Mouse (Mus musculus): ENCODE measurements around the gene Olfr160.

GRCm38 (mm10) chr9:37762541-37762940 lies 46.5 kb upstream of the Olfr160 start:
- TF ChIP-seq MYOG (IDR thresholded peaks at IDR 0.05; ENCODE audit: control insufficient read depth in 1 of 3, insufficient read depth in 1 of 3, insufficient read length in 2 of 3, low read depth in 2 of 3) (no peak), USF1 (IDR thresholded peaks at IDR 0.05; ENCODE audit: low read depth) (no peak), TCF12 (IDR thresholded peaks at IDR 0.05; ENCODE audit: insufficient read depth, poor library complexity, severe bottlenecking) (no peak), POLR2A (IDR thresholded peaks at IDR 0.05; ENCODE audit: insufficient read length, low read depth) (no peak), CEBPB (IDR thresholded peaks at IDR 0.05; ENCODE audit: insufficient read depth, poor library complexity, severe bottlenecking) (no peak), REST (IDR thresholded peaks at IDR 0.05; ENCODE audit: insufficient read depth, insufficient read length) (no peak)

All from myocyte (in vitro differentiated cells).